Mouse (Mus musculus) stomach, embryonic 14.5 days (tissue): ENCODE data around the gene Kcnh7. TPM values are rescaled to one million over a fixed set of nuclear protein-coding genes. Genes with fewer than 3 reads are reported as not detected.

Experiments
- ATAC-seq: fragments of 200-750 bp; cut with Nextera tagmentation; 2 replicates; pipeline ENCODE4 v1.8.0; 2017; ENCODE audit warnings: low read depth, moderate TSS enrichment; ENCODE audit not compliant: insufficient number of reproducible peaks, insufficient read depth, low FRiP score
- H3K27ac ChIP-seq: fragments of 300-500 bp; sonication (generic); 2 replicates; pipeline ENCODE4 v1.5.1; 2014; ENCODE audit warnings: mild to moderate bottlenecking, low read length, moderate library complexity, mixed read lengths
- H3K27me3 ChIP-seq: fragments of 300-500 bp; sonication (generic); 2 replicates; pipeline ENCODE4 v1.6.1; 2014; ENCODE audit warnings: low read length, control low read depth, mixed read lengths; ENCODE audit not compliant: control insufficient read depth, insufficient read depth
- H3K36me3 ChIP-seq: fragments of 300-500 bp; sonication (generic); 2 replicates; pipeline ENCODE4 v1.6.1; 2014; ENCODE audit warnings: mild to moderate bottlenecking, control low read depth, low read length, moderate library complexity, mixed read lengths; ENCODE audit not compliant: control insufficient read depth, insufficient read depth
- H3K4me1 ChIP-seq: fragments of 300-500 bp; sonication (generic); 2 replicates; pipeline ENCODE4 v1.6.1; 2014; ENCODE audit warnings: low read length, control low read depth, mixed read lengths; ENCODE audit not compliant: control insufficient read depth, insufficient read depth
- H3K4me2 ChIP-seq: fragments of 300-500 bp; sonication (generic); replicated peaks from 2 replicates; pipeline ENCODE4 v1.6.1; 2014; ENCODE audit warnings: low read depth, low read length, control low read depth
- H3K4me3 ChIP-seq: fragments of 300-500 bp; sonication (generic); 2 replicates; pipeline ENCODE4 v1.5.1; 2014; ENCODE audit warnings: low read depth, low read length, control low read depth
- H3K9ac ChIP-seq: fragments of 300-500 bp; sonication (generic); replicated peaks from 2 replicates; pipeline ENCODE4 v1.6.1; 2014; ENCODE audit warnings: low read depth, mild to moderate bottlenecking, control low read depth, low read length, moderate library complexity, mixed read lengths
- H3K9me3 ChIP-seq: fragments of 300-500 bp; sonication (generic); 2 replicates; pipeline ENCODE4 v1.6.1; 2016; ENCODE audit warnings: low read depth, low read length, control low read depth; ENCODE audit not compliant: control insufficient read depth
- WGBS: fragments of 180-500 bp; shearing (Covaris S2); extraction: QIAGEN DNeasy Blood & Tissue Kit; methylation state at CpG from one replicate; pipeline ENCODE4 v1.1.7; 2014; 5-methylcytosine and 5-hydroxymethylcytosine counted together
- polyA plus RNA-seq: library from polyadenylated mRNA; unstranded; fragments of >200 nt; fragmentation: Nextera tagmentation; extraction: Ambion mirVana; gene quantifications from 2 replicates; pipeline ENCODE4 v1.2.1, GENCODE M21; 2014

Gene Kcnh7
- 0.81 and 1.4 TPM in 2 replicates for polyA plus RNA-seq

- no peaks in the 10 kb centered on the region for H3K9me3 ChIP-seq
- no peaks in the 10 kb centered on the region for H3K4me1 ChIP-seq
- H3K27me3 ChIP-seq = no peaks in the 10 kb centered on the region
- H3K9ac ChIP-seq = no peak within 1 kb of the TSS
- H3K4me3 ChIP-seq = peak within 1 kb of the TSS; percentile 39
- no peak for ATAC-seq
- H3K4me2 ChIP-seq = peak within 1 kb of the TSS; percentile 78
- H3K36me3 ChIP-seq = no peaks in the 10 kb centered on the region
- WGBS = 1% methylated on average over 47 of the region's 49 CpGs
- H3K27ac ChIP-seq = no peak within 1 kb of the TSS
These were observed at the start of gene Kcnh7 for GRCm38 (mm10) chr2:63183563-63184545. Gene Kcnh7, minus strand, starts transcription at chr2:63184287.

GRCm38 (mm10) chr2:63207435-63207834 is 23.3 kb upstream of the Kcnh7 start:
- no peaks in the 10 kb centered on the region for H3K9me3 ChIP-seq
- H3K9ac ChIP-seq = no peak overlapping the region
- no peak overlapping the region for H3K4me2 ChIP-seq
- 71% methylated on average over 3 of the region's 3 CpGs for WGBS
- ATAC-seq = no peak
- no peak overlapping the region for H3K4me3 ChIP-seq
- no peaks in the 10 kb centered on the region for H3K36me3 ChIP-seq
- no peak overlapping the region for H3K27ac ChIP-seq
- H3K27me3 ChIP-seq = no peaks in the 10 kb centered on the region
- no peaks in the 10 kb centered on the region for H3K4me1 ChIP-seq

GRCm38 (mm10) chr2:63186014-63186413 is 1.9 kb upstream of the Kcnh7 start:
- ATAC-seq = no peak
- Histone ChIP-seq H3K9ac (no peak overlapping the region), H3K4me2 (no peak overlapping the region), H3K4me3 (no peak overlapping the region), H3K4me1 (no peaks in the 10 kb centered on the region), H3K27me3 (no peaks in the 10 kb centered on the region), H3K9me3 (no peaks in the 10 kb centered on the region), H3K36me3 (no peaks in the 10 kb centered on the region), H3K27ac (no peak overlapping the region)
- 0% methylated on average over 2 of the region's 2 CpGs for WGBS

GRCm38 (mm10) chr2:63184551-63185430 is 704 bp upstream of the Kcnh7 start:
- Histone ChIP-seq H3K36me3 (no peaks in the 10 kb centered on the region), H3K27ac (no peak overlapping the region), H3K4me3 (peak overlapping the region; percentile 39), H3K9me3 (no peaks in the 10 kb centered on the region), H3K4me2 (peak overlapping the region; percentile 78), H3K9ac (no peak overlapping the region), H3K27me3 (no peaks in the 10 kb centered on the region), H3K4me1 (no peaks in the 10 kb centered on the region)
- WGBS = 1% methylated on average over 15 of the region's 15 CpGs
- ATAC-seq = peak; percentile 33; the same call in 1 of the 2 replicates

- Histone ChIP-seq H3K4me3 (no peak overlapping the region), H3K36me3 (no peaks in the 10 kb centered on the region), H3K27ac (no peak overlapping the region), H3K4me2 (no peak overlapping the region), H3K27me3 (no peaks in the 10 kb centered on the region), H3K9me3 (no peaks in the 10 kb centered on the region), H3K9ac (no peak overlapping the region), H3K4me1 (no peaks in the 10 kb centered on the region)
- no peak for ATAC-seq
These were observed 30.4 kb downstream of the Kcnh7 start for GRCm38 (mm10) chr2:63153701-63154100.

GRCm38 (mm10) chr2:63127762-63128516 is 56.1 kb downstream of the Kcnh7 start:
- H3K27ac ChIP-seq = no peak overlapping the region
- no peaks in the 10 kb centered on the region for H3K36me3 ChIP-seq
- no peak overlapping the region for H3K4me2 ChIP-seq
- H3K9ac ChIP-seq = no peak overlapping the region
- no peaks in the 10 kb centered on the region for H3K27me3 ChIP-seq
- 33% methylated on average over 2 of the region's 2 CpGs for WGBS
- ATAC-seq = no peak
- H3K9me3 ChIP-seq = no peaks in the 10 kb centered on the region
- no peak overlapping the region for H3K4me3 ChIP-seq
- no peaks in the 10 kb centered on the region for H3K4me1 ChIP-seq

GRCm38 (mm10) chr2:63120316-63120715 is 63.8 kb downstream of the Kcnh7 start:
- no peaks in the 10 kb centered on the region for H3K9me3 ChIP-seq
- no peak overlapping the region for H3K27ac ChIP-seq
- no peak overlapping the region for H3K4me3 ChIP-seq
- no peak overlapping the region for H3K9ac ChIP-seq
- ATAC-seq = no peak
- H3K36me3 ChIP-seq = no peaks in the 10 kb centered on the region
- 76% methylated on average over 3 of the region's 3 CpGs for WGBS
- H3K27me3 ChIP-seq = no peaks in the 10 kb centered on the region
- H3K4me1 ChIP-seq = no peaks in the 10 kb centered on the region
- no peak overlapping the region for H3K4me2 ChIP-seq
